Mouse (Mus musculus) intestine, embryonic 16.5 days (tissue): ENCODE measurements at regions not wholly inside any gene's neighbourhood (a gene's known extent, or its start where the extent isn't known, plus 50 kb on each side); places are given as distances from the start of the nearest gene placed in this dataset.
"Not testable (repeated sequence)": the region's sequence is repeated elsewhere in the genome, so short reads cannot be mapped to it uniquely, and the experiment has no call there.

ENCODE experiments used
- ATAC-seq: fragments of 200-750 bp; cut with Nextera tagmentation; 2 replicates; pipeline ENCODE4 v1.8.0; 2017; ENCODE audit warnings: moderate TSS enrichment, moderate library complexity
- H3K27ac ChIP-seq: fragments of 300-500 bp; sonication (generic); 2 replicates; pipeline ENCODE4 v1.5.1; 2014; ENCODE audit warnings: mild to moderate bottlenecking, low read length
- H3K27me3 ChIP-seq: fragments of 300-500 bp; sonication (generic); replicated peaks from 2 replicates; pipeline ENCODE4 v1.6.1; 2014; ENCODE audit warnings: low read length, control low read depth, mixed read lengths; ENCODE audit not compliant: control insufficient read depth, insufficient read depth
- H3K36me3 ChIP-seq: fragments of 300-500 bp; sonication (generic); 2 replicates; pipeline ENCODE4 v1.6.1; 2014; ENCODE audit warnings: low read length, control low read depth; ENCODE audit not compliant: control insufficient read depth, insufficient read depth
- H3K4me1 ChIP-seq: fragments of 300-500 bp; sonication (generic); 2 replicates; pipeline ENCODE4 v1.6.1; 2014; ENCODE audit warnings: low read length, control low read depth, mixed read lengths; ENCODE audit not compliant: control insufficient read depth, insufficient read depth
- H3K4me2 ChIP-seq: fragments of 300-500 bp; sonication (generic); 2 replicates; pipeline ENCODE4 v1.6.1; 2014; ENCODE audit warnings: low read depth, low read length, control low read depth
- H3K4me3 ChIP-seq: fragments of 300-500 bp; sonication (generic); 2 replicates; pipeline ENCODE4 v1.5.1; 2014; ENCODE audit warnings: mild to moderate bottlenecking, low read length
- H3K9ac ChIP-seq: fragments of 300-500 bp; sonication (generic); 2 replicates; pipeline ENCODE4 v1.6.1; 2014; ENCODE audit warnings: low read depth, low read length
- H3K9me3 ChIP-seq: fragments of 300-500 bp; sonication (generic); 2 replicates; pipeline ENCODE4 v1.6.1; 2016; ENCODE audit warnings: low read length, control low read depth; ENCODE audit not compliant: control insufficient read depth
- WGBS: fragments of 180-500 bp; shearing (Covaris S2); extraction: QIAGEN DNeasy Blood & Tissue Kit; methylation state at CpG from one replicate; pipeline ENCODE4 v1.1.7; 2014; 5-methylcytosine and 5-hydroxymethylcytosine counted together

DNA sequence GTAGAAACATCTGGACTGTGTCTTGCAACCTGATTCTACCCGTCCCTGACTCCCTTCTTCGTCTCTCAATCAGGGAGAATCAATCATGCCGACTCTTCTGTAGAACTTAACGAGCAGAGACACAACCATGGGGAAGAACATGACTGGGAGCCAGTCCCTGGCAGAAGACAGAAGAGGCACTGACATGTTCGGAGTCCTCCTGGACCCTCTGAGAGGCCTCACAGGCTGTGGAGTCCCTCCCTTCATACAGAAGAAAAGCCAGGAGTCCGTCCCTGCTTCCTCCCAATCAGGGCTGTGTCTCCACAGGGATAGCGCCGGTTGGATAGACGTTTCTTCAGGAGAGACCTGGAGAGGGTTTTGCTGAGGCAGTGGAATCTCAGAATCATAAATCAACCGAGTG, 139.2 kb upstream of the Sulf2 start:
- Histone ChIP-seq H3K27me3 (no peaks in the 10 kb centered on the region), H3K36me3 (no peaks in the 10 kb centered on the region), H3K9me3 (no peaks in the 10 kb centered on the region), H3K4me1 (peaks cover 11% of the 10 kb centered on the region), H3K4me2 (no peak overlapping the region), H3K4me3 (no peak overlapping the region), H3K9ac (no peak overlapping the region), H3K27ac (no peak overlapping the region)
- ATAC-seq = no peak
- 36% methylated on average over 10 of the region's 10 CpGs for WGBS

- ATAC-seq = no peak
- H3K4me1 ChIP-seq = peaks cover 11% of the 10 kb centered on the region
These were observed 137.5 kb upstream of the Sulf2 start for GRCm38 (mm10) chr2:166292987-166293386.

DNA sequence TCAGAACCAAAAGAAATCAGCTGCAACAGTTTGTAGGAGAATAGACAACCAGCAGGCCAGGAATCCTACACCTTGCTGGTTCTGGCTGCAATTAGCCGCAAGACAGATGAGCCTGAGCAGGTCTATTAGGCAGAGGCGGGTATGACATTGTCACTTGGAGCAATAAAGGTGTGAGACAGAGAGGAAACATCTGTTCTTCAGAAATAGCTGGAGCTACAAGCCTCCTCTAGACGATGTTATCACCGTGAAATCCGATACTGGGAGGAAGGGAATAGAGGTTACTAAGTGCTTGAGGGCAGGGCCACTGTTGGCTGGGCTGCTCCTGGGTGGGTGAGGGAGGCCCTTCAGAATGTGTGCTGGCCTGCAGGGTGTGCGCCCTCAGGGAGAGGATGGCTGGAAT, 135.8 kb upstream of the Sulf2 start:
- no peaks in the 10 kb centered on the region for H3K36me3 ChIP-seq
- peaks cover 11% of the 10 kb centered on the region for H3K4me1 ChIP-seq
- 21% methylated on average over 6 of the region's 6 CpGs for WGBS
- H3K27me3 ChIP-seq = no peaks in the 10 kb centered on the region
- ATAC-seq = peak; percentile 64
- H3K9me3 ChIP-seq = no peaks in the 10 kb centered on the region
- no peak overlapping the region for H3K4me2 ChIP-seq
- no peak overlapping the region; the same call in 1 of the 2 replicates for H3K9ac ChIP-seq
- H3K27ac ChIP-seq = no peak overlapping the region
- H3K4me3 ChIP-seq = no peak overlapping the region

More at GRCm38 (mm10) chr2:166292987-166293386, 137.5 kb upstream of the Sulf2 start:
- Histone ChIP-seq H3K9ac (no peak overlapping the region), H3K27ac (no peak overlapping the region), H3K4me2 (no peak overlapping the region), H3K9me3 (no peaks in the 10 kb centered on the region), H3K4me3 (no peak overlapping the region), H3K36me3 (no peaks in the 10 kb centered on the region), H3K27me3 (no peaks in the 10 kb centered on the region)
- 68% methylated on average over 6 of the region's 6 CpGs for WGBS

GRCm38 (mm10) chr2:166290826-166291225, 135.4 kb upstream of the Sulf2 start:
- H3K4me2 ChIP-seq = no peak overlapping the region
- no peaks in the 10 kb centered on the region for H3K9me3 ChIP-seq
- H3K36me3 ChIP-seq = no peaks in the 10 kb centered on the region
- peaks cover 11% of the 10 kb centered on the region for H3K4me1 ChIP-seq
- H3K27me3 ChIP-seq = no peaks in the 10 kb centered on the region
- 54% methylated on average over 9 of the region's 9 CpGs for WGBS
- H3K9ac ChIP-seq = no peak overlapping the region
- ATAC-seq = no peak
- H3K4me3 ChIP-seq = no peak overlapping the region
- H3K27ac ChIP-seq = no peak overlapping the region

GRCm38 (mm10) chr2:166289198-166289597, 133.7 kb upstream of the Sulf2 start:
- no peak overlapping the region for H3K4me2 ChIP-seq
- no peaks in the 10 kb centered on the region for H3K36me3 ChIP-seq
- H3K9ac ChIP-seq = no peak overlapping the region
- H3K9me3 ChIP-seq = no peaks in the 10 kb centered on the region
- peaks cover 11% of the 10 kb centered on the region for H3K4me1 ChIP-seq
- 65% methylated on average over 6 of the region's 6 CpGs for WGBS
- no peak overlapping the region for H3K27ac ChIP-seq
- H3K27me3 ChIP-seq = no peaks in the 10 kb centered on the region
- no peak overlapping the region for H3K4me3 ChIP-seq
- ATAC-seq = no peak

DNA sequence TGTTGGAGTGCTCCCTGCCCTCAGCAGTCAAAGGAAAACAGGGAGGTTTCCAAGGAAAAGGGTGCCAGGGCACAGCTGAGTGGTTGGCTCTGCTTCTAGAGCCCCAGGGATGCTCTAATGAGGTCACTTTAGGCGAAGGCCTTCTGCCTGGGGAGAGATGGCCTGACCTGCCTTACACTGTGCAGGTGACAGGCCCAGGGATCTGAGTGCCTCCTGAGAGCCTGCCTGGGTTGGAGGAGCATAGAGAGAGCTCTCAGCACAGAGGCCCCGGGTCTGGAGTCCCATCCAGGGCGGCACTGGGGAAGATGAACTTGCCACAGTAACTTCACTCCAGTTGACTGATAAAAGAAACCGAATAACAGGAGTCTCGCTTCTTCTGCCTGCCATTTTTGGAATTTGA, 125.7 kb upstream of the Sulf2 start:
- H3K9me3 ChIP-seq, H3K36me3 ChIP-seq, H3K9ac ChIP-seq, H3K4me3 ChIP-seq, H3K4me2 ChIP-seq, H3K27me3 ChIP-seq, H3K4me1 ChIP-seq: not testable (repeated sequence)
- ATAC-seq = peak; percentile 64
- H3K27ac ChIP-seq = peak overlapping the region; percentile 75
- WGBS = no CpG with 5 or more reads among the region's 5 CpGs

GRCm38 (mm10) chr2:166280651-166281127, 125.2 kb upstream of the Sulf2 start:
- H3K4me1 ChIP-seq = 0 out of 2 replicates have a peak, but pooled peaks cover 4% of the 10 kb centered on the region
- no peak overlapping the region for H3K4me3 ChIP-seq
- no peaks in the 10 kb centered on the region for H3K27me3 ChIP-seq
- no peaks in the 10 kb centered on the region for H3K36me3 ChIP-seq
- H3K4me2 ChIP-seq = no peak overlapping the region
- H3K9ac ChIP-seq = no peak overlapping the region
- H3K9me3 ChIP-seq = no peaks in the 10 kb centered on the region
- WGBS = 29% methylated on average over 5 of the region's 5 CpGs
- peak overlapping the region; percentile 75 for H3K27ac ChIP-seq
- peak; percentile 83 for ATAC-seq

DNA sequence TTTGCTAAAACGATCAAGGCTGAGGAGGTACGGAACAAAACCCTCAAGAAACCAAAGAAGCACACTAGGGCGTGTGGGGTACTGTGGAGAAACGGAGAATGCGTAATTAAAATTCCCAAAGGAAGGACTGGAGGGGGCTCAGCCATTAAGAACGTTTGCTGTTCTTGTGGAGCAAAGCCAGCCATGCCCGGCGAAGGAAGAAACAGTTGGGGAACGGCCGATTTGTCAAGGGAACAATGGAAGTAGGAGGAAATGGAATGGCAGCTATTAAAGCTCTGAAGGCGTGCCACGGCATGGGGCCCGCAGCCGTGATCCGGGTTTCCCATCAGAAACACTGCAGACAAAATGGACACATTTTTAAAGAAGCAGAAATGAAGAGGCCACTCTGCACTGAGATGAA, 124.2 kb upstream of the Sulf2 start:
- 85% methylated on average over 15 of the region's 15 CpGs for WGBS
- H3K27ac ChIP-seq = no peak overlapping the region
- no peak overlapping the region for H3K4me3 ChIP-seq
- H3K9ac ChIP-seq = no peak overlapping the region
- H3K4me2 ChIP-seq = no peak overlapping the region
- 0 out of 2 replicates have a peak, but pooled peaks cover 4% of the 10 kb centered on the region for H3K4me1 ChIP-seq
- H3K9me3 ChIP-seq = no peaks in the 10 kb centered on the region
- H3K36me3 ChIP-seq = no peaks in the 10 kb centered on the region
- H3K27me3 ChIP-seq = no peaks in the 10 kb centered on the region
- no peak for ATAC-seq

GRCm38 (mm10) chr2:166275398-166275797, 119.9 kb upstream of the Sulf2 start:
- Histone ChIP-seq H3K9me3 (no peaks in the 10 kb centered on the region), H3K27me3 (no peaks in the 10 kb centered on the region), H3K27ac (no peak overlapping the region), H3K4me3 (no peak overlapping the region), H3K36me3 (no peaks in the 10 kb centered on the region), H3K4me1 (peaks cover 12% of the 10 kb centered on the region), H3K9ac (no peak overlapping the region), H3K4me2 (no peak overlapping the region)
- ATAC-seq = no peak
- WGBS = 84% methylated on average over 8 of the region's 8 CpGs

GRCm38 (mm10) chr2:166274016-166274346, 118.5 kb upstream of the Sulf2 start:
- WGBS = 53% methylated on average over 2 of the region's 2 CpGs
- Histone ChIP-seq H3K4me3 (no peak overlapping the region), H3K9ac (0 out of 2 replicates have a peak overlapping the region, but pooled peaks have one; percentile 40), H3K27me3 (no peaks in the 10 kb centered on the region), H3K4me1 (peaks cover 11% of the 10 kb centered on the region), H3K36me3 (no peaks in the 10 kb centered on the region), H3K9me3 (no peaks in the 10 kb centered on the region), H3K27ac (peak overlapping the region; percentile 48; the same call in 1 of the 2 replicates), H3K4me2 (0 out of 2 replicates have a peak overlapping the region, but pooled peaks have one; percentile 31)
- no peak for ATAC-seq
